Mouse (Mus musculus) liver, adult 2 months (tissue): ENCODE results near the gene Tnni2.

ENCODE experiments used
- CTCF ChIP-seq: fragments of 200-500 bp; IDR thresholded peaks from 2 replicates; pipeline ENCODE4 v1.5.1; 2011; ENCODE audit warnings: low read depth, low read length, control low read depth
- POLR2A ChIP-seq: fragments of 200-500 bp; IDR thresholded peaks from 2 replicates; pipeline ENCODE4 v1.6.1; 2011; ENCODE audit warnings: low read length, control low read depth; ENCODE audit not compliant: insufficient read depth; ENCODE audit errors: extremely low read depth

- TF ChIP-seq POLR2A (no peak), CTCF (no peak)
Measured at GRCm38 (mm10) chr7:142421826-142422225, 19.8 kb upstream of the Tnni2 start.
